Mouse (Mus musculus) bone marrow, adult 2 months (tissue): ENCODE results near the gene Rint1. TPM values are rescaled to one million over a fixed set of nuclear protein-coding genes. Genes with fewer than 3 reads are reported as not detected.
"Not testable (repeated sequence)": the region's sequence is repeated elsewhere in the genome, so short reads cannot be mapped to it uniquely, and the experiment has no call there.

Experiments
- H3K27ac ChIP-seq: fragments of 200-500 bp; 2 replicates; pipeline ENCODE4 v1.5.1; 2012; ENCODE audit warnings: low read depth, mild to moderate bottlenecking, control low read depth, inconsistent platforms, low read length; ENCODE audit not compliant: control insufficient read depth, poor library complexity, insufficient read depth
- H3K4me1 ChIP-seq: fragments of 200-500 bp; 2 replicates; pipeline ENCODE4 v1.6.1; 2011; ENCODE audit warnings: low read length; ENCODE audit not compliant: control insufficient read depth, insufficient read depth
- H3K4me3 ChIP-seq: fragments of 200-500 bp; replicated peaks from 2 replicates; pipeline ENCODE3; 2011; ENCODE audit warnings: mild to moderate bottlenecking, low read depth, low read length, control low read depth; ENCODE audit not compliant: control insufficient read depth
- CTCF ChIP-seq: fragments of 200-500 bp; IDR thresholded peaks from 2 replicates; pipeline ENCODE4 v1.5.1; 2011; ENCODE audit warnings: low read length, control low read depth; ENCODE audit not compliant: control insufficient read depth, insufficient read depth
- POLR2A ChIP-seq: fragments of 200-500 bp; IDR thresholded peaks from 2 replicates; pipeline ENCODE4 v1.6.1; 2011; ENCODE audit warnings: low read depth, mild to moderate bottlenecking, control low read depth, low read length, borderline replicate concordance; ENCODE audit not compliant: control insufficient read depth
- WGBS: fragments of 180-500 bp; shearing (Covaris S2); methylation state at CpG from one replicate; pipeline ENCODE4 v1.1.7; 2018; 5-methylcytosine and 5-hydroxymethylcytosine counted together
- polyA plus RNA-seq: library from polyadenylated mRNA; stranded (reverse); fragments of >200 nt; gene quantifications from 2 replicates; pipeline ENCODE4 v1.2.4, GENCODE M21; 2011; ENCODE audit warnings: low replicate concordance; ENCODE audit not compliant: missing spikeins, insufficient read depth, insufficient read length

Gene Rint1
- polyA plus RNA-seq, 1 experiment, result 11.7 TPM

DNA sequence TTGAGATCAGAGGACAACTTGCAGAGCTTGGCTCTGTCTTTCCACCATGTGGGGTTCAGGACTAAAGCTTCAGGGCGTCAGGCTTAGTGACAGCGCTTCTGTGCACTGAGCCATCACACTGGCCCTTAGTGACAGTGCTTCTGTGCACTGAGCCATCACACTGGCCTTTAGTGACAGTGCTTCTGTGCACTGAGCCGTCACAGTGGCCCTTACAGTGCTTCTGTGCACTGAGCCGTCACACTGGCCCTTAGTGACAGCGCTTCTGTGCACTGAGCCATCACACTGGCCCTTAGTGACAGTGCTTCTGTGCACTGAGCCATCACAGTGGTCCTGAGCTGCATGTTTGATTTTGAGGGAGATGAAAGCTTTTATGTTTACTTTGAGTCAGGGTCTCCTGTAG, 27.3 kb downstream of the Rint1 start:
- Histone ChIP-seq H3K27ac (no peak overlapping the region), H3K4me1 (peaks cover 1% of the 10 kb centered on the region; the same call in 1 of the 2 replicates), H3K4me3 (no peak overlapping the region)
- WGBS, result 77% methylated on average over 5 of the region's 5 CpGs
- no peak for TF ChIP-seq CTCF
- TF ChIP-seq POLR2A, result no peak

DNA sequence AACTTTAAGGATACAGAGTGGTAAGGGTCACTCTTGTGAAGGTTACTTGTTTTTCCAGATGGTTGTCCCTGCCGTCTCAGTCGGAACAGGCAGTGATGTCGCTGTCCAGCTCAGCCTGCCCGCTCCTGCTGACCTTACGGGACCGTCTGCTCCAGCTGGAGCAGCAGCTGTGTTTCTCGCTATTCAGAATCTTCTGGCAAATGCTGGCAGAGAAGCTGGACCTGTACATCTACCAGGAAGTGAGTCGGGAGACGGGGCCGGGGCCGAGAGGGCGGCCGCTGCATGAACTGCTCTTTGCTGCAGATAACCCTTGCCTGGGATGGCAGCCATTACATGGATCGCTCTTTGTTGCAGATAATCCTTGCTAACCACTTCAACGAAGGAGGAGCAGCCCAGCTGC, 29.2 kb downstream of the Rint1 start:
- Histone ChIP-seq H3K4me3 (no peak overlapping the region), H3K4me1 (peaks cover 1% of the 10 kb centered on the region; the same call in 1 of the 2 replicates), H3K27ac (no peak overlapping the region; the same call in 1 of the 2 replicates)
- TF ChIP-seq CTCF, result no peak
- no peak for TF ChIP-seq POLR2A
- WGBS, result 94% methylated on average over 15 of the region's 15 CpGs

DNA sequence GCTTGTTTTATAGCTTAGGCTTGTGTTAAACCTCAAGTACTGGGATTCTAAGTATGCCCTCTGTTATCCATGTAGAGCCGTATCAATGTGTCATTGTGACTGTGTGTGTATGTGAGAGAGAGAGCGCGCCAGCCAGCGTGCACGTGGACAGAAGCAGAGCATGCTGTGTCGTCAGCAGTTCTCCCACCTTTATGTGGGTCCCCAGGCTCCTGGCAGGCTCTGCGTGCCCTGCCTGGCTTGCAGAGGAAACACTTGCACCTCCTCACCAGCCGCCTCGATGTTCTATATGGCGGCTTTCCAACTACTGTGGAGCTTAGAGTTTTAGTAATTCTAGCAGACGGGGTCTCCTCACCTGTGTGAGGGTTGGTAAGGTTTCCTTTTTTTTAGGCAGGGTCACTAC, 34.8 kb downstream of the Rint1 start:
- 69% methylated on average over 11 of the region's 11 CpGs for WGBS

DNA sequence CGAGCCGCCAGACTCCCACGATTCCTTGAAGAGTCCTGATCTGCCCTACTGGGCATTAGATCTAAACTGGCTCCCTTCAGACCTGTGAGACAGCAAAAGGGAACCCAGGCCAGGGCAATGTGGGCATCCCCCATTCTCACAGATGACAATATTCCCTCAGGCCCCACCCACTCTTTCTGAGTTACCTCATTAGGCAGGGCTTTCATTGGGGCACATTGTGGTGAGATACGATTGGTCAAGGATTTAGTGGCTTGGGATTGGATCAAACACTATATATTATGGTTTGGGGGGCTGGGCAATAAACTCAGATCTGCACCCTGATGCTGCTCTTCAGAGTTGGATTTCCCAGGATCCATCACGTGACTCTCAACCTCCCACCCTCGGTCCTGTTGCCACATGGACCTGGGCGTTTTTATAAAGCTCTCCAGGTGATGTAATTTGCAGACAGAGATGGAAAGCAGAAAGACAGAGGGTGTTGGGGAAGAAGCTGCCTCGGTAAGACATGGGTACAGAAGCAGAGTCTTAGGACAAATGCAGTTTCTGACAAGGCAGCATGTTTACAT, 36.7 kb downstream of the Rint1 start:
- WGBS, result 71% methylated on average over 8 of the region's 8 CpGs
- no peak for TF ChIP-seq CTCF
- no peak for TF ChIP-seq POLR2A

More for the DNA sequence above, 34.8 kb downstream of the Rint1 start:
- TF ChIP-seq CTCF, result no peak
- TF ChIP-seq POLR2A, result no peak
- Histone ChIP-seq H3K4me3 (no peak overlapping the region), H3K4me1 (no peaks in the 10 kb centered on the region; the same call in 1 of the 2 replicates), H3K27ac (no peak overlapping the region)

DNA sequence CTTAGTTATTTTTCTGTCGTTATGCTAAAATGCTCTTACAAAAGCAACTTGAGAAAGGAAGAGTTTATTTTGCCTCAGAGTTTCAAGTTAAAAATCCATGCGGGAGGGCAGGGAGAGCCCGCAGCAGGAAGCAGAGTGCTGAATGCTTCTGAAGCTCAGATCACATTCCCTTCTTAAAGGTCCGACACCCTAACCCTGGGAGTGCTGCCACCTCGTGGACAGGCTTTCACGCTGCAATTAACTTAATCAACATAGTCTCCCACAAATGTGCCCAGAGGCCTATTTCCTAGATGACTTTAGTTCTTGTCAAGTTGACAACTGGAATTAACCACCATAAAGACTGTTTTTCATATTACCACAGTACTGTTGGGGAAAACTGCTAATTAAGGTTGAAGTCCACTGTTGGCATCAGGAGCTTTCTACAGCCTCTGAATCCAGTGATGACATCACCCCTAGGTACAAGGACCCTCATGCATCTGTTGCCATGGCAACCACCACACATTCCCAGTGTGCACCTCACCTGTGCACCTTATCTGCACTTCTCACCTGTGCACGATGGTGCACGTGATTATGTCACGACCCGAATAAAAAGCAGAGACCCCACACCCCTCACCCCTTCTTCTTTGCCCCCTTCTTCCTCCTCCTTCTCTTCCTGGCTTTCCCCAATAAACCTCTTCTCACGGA, 39.0 kb downstream of the Rint1 start:
- 35% methylated on average over 11 of the region's 11 CpGs for WGBS
- Histone ChIP-seq H3K27ac (no peak overlapping the region), H3K4me3 (no peak overlapping the region), H3K4me1 (no peaks in the 10 kb centered on the region; the same call in 1 of the 2 replicates)
- peak; percentile 90 for TF ChIP-seq CTCF
- TF ChIP-seq POLR2A, result no peak

More for the DNA sequence above, 36.7 kb downstream of the Rint1 start:
- Histone ChIP-seq H3K27ac (no peak overlapping the region), H3K4me1 (no peaks in the 10 kb centered on the region; the same call in 1 of the 2 replicates), H3K4me3 (no peak overlapping the region)

DNA sequence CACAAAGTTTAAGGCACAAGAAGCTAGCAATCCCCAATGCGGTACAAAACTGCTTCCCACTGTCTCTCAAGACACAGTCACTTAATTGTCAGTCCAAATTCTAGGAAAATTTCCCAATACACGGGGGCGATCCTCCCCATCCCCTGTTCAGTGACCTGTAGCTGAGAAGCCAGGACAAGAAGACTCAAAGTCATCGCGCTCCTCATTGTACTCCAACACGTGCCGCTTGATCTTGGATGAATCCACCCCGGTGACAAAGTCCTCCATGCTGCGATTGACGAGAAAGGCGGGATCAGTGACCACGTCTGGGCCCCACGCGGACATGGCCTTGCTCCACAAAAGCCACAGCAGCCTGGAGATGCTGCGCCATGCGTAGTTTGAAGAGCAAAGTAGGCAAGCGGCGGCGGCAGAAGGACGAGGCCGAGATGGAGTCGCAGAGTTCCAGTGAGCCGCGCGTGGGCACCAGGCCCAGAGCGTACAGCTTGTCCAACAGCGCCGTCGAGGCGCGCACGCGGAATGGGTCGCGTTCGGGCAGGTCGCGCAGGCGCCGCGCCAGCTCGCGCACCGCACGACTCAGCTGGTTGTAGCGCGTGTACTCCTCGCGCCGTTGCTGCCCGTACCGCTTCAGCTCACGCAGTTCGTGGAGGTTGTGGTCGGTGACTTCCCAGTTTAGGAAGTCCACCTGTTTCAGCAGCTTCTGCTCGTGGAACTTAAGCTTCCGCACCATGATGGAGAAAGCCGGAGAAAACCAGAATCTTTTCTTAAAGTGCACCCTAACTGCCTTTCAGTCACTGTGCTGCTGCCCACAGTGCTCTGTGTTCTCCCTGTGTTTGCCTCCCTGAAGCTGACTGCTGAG, 43.6 kb downstream of the Rint1 start:
- no peak overlapping the region for H3K4me3 ChIP-seq
- no peaks in the 10 kb centered on the region for H3K4me1 ChIP-seq
- no peak overlapping the region for H3K27ac ChIP-seq
- TF ChIP-seq CTCF (no peak), POLR2A (no peak)
- WGBS, result 39% methylated on average over 58 of the region's 58 CpGs

DNA sequence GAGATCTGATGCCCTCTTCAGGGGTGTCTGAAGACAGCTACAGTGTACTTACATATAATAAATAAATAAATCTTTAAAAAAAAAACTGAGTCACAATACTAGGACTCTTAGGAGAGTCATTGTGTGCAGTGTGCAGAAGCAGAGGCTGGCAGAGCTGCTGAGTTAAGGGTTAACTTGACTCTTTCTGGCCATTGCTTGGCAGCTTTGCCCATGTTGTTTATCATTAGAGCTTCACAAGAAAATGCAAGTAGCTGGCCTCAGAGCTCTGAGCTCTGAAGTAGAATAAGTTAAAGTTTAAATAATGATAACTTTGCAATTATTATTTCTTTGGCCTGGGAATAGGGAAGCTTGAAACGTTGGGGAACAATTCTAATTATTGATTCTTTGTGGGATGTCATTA, 48.2 kb downstream of the Rint1 start:
- not testable (repeated sequence) for H3K4me1 ChIP-seq, H3K4me3 ChIP-seq, H3K27ac ChIP-seq
- 65% methylated on average over 1 of the region's 1 CpGs for WGBS

DNA sequence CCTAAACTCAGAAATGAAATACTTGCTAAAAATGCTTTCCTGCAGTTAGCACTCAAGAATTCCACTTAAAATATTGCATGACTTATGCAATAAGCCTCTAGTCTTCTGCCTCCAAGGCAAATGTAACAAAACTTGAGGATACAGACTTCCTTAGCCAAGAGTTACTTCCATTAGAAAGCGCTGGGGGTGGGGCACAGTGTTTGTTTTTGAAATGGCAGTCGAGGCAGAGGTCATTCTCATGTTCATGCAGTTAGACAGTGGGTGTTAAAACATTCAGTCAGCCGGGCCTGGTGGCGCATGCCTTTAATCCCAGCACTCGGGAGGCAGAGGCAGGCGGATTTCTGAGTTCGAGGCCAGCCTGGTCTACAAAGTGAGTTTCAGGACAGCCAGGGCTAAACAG, 50.6 kb downstream of the Rint1 start:
- H3K4me3 ChIP-seq, result no peak overlapping the region
- no peak overlapping the region for H3K27ac ChIP-seq
- 87% methylated on average over 7 of the region's 7 CpGs for WGBS
- no peaks in the 10 kb centered on the region; the same call in 1 of the 2 replicates for H3K4me1 ChIP-seq
- no peak for TF ChIP-seq CTCF
- TF ChIP-seq POLR2A, result no peak
